Mouse (Mus musculus) myocyte (in vitro differentiated cells): ENCODE measurements around the gene Rtl6. TPM values are rescaled to one million over a fixed set of nuclear protein-coding genes. Genes with fewer than 3 reads are reported as not detected.
A peak's percentile ranks its signal among the peaks of the same experiment; 100 is the strongest.

Source experiments
- H3K27me3 ChIP-seq: one replicate; pipeline ENCODE4 v1.6.1; 2011; ENCODE audit not compliant: control insufficient read depth, insufficient read depth, insufficient read length
- H3K36me3 ChIP-seq: one replicate; pipeline ENCODE4 v1.6.1; 2011; ENCODE audit not compliant: control insufficient read depth, insufficient read depth
- H3K4me2 ChIP-seq: one replicate; pipeline ENCODE4 v1.6.1; 2011; ENCODE audit warnings: low read depth, control low read depth
- H3K4me3 ChIP-seq: one replicate; pipeline ENCODE4 v1.5.1; 2011; ENCODE audit warnings: mild to moderate bottlenecking, control low read depth, moderate library complexity
- H3K79me2 ChIP-seq: one replicate; pipeline ENCODE4 v1.6.1; 2011; ENCODE audit not compliant: control insufficient read depth, insufficient read depth
- H3ac ChIP-seq: one replicate; pipeline ENCODE4 v1.6.1; 2011; ENCODE audit not compliant: control insufficient read depth, insufficient read length
- CEBPB ChIP-seq: IDR thresholded peaks from 2 replicates; pipeline ENCODE4 v1.6.1; 2011; ENCODE audit warnings: mild to moderate bottlenecking, moderate library complexity; ENCODE audit not compliant: poor library complexity, insufficient read depth, severe bottlenecking
- E2F4 ChIP-seq: IDR thresholded peaks from one replicate; pipeline ENCODE4 v1.6.1; 2011; ENCODE audit warnings: mild to moderate bottlenecking, control low read depth, moderate library complexity; ENCODE audit not compliant: insufficient read depth
- MAX ChIP-seq: IDR thresholded peaks from one replicate; pipeline ENCODE4 v1.6.1; 2011; ENCODE audit warnings: low read depth, mild to moderate bottlenecking, control low read depth
- MYOD1 ChIP-seq, 3 experiments: IDR thresholded peaks; one replicate each; pipeline ENCODE4 v1.6.1; 2011; ENCODE audit warnings: control low read depth in 2 of 3, low read depth in 2 of 3, mild to moderate bottlenecking in 2 of 3, moderate library complexity in 1 of 3; ENCODE audit not compliant: insufficient read length in 2 of 3, control insufficient read depth in 1 of 3
- MYOG ChIP-seq, 3 experiments: IDR thresholded peaks; one replicate each; pipeline ENCODE4 v1.6.1; 2011; ENCODE audit warnings: control low read depth in 2 of 3, low read depth in 2 of 3, mild to moderate bottlenecking in 2 of 3; ENCODE audit not compliant: insufficient read length in 2 of 3, control insufficient read depth in 1 of 3, insufficient read depth in 1 of 3
- POLR2A ChIP-seq: IDR thresholded peaks from one replicate; pipeline ENCODE4 v1.6.1; 2011; ENCODE audit warnings: low read depth, mild to moderate bottlenecking, control low read depth, moderate library complexity; ENCODE audit not compliant: insufficient read length
- POLR2AphosphoS2 ChIP-seq: IDR thresholded peaks from one replicate; pipeline ENCODE4 v1.6.1; 2011; ENCODE audit warnings: low read depth, control low read depth; ENCODE audit not compliant: insufficient read length
- REST ChIP-seq: IDR thresholded peaks from one replicate; pipeline ENCODE4 v1.6.1; 2011; ENCODE audit warnings: mild to moderate bottlenecking, control low read depth, moderate library complexity; ENCODE audit not compliant: insufficient read depth, insufficient read length
- SRF ChIP-seq: IDR thresholded peaks from one replicate; pipeline ENCODE4 v1.6.1; 2011; ENCODE audit warnings: low read depth; ENCODE audit not compliant: control insufficient read depth, insufficient read length
- TCF12 ChIP-seq: IDR thresholded peaks from one replicate; pipeline ENCODE4 v1.6.1; 2011; ENCODE audit warnings: mild to moderate bottlenecking, control low read depth; ENCODE audit not compliant: poor library complexity, insufficient read depth, severe bottlenecking
- TCF3 ChIP-seq: IDR thresholded peaks from one replicate; pipeline ENCODE4 v1.6.1; 2011; ENCODE audit warnings: low read depth, control low read depth; ENCODE audit not compliant: insufficient read length
- USF1 ChIP-seq: IDR thresholded peaks from one replicate; pipeline ENCODE4 v1.6.1; 2011; ENCODE audit warnings: low read depth, mild to moderate bottlenecking, control low read depth, moderate library complexity
- polyA plus RNA-seq: library from polyadenylated mRNA; unstranded; fragments of >200 nt; fragmentation: generic; extraction: Trizol; gene quantifications from one replicate; pipeline ENCODE4 v1.2.1, GENCODE M21; 2012; ENCODE audit warnings: missing spikeins

Gene Rtl6
- polyA plus RNA-seq, 1 experiment: 0.02 TPM

GRCm38 (mm10) chr15:84521486-84521885 is 36.1 kb downstream of the Rtl6 start:
- no peak for TF ChIP-seq USF1
- TF ChIP-seq MYOG (IDR thresholded peaks at IDR 0.05; ENCODE audit: control insufficient read depth in 1 of 3, insufficient read depth in 1 of 3, insufficient read length in 2 of 3, low read depth in 2 of 3): no peak
- no peak for TF ChIP-seq POLR2AphosphoS2
- no peak for TF ChIP-seq REST
- TF ChIP-seq TCF12: no peak
- TF ChIP-seq SRF: no peak
- TF ChIP-seq E2F4: no peak
- no peak for TF ChIP-seq TCF3
- Histone ChIP-seq H3K4me2 (no peak overlapping the region), H3K36me3 (no peaks in the 10 kb centered on the region), H3K27me3 (peaks cover 61% of the 10 kb centered on the region), H3K4me3 (no peak overlapping the region), H3K79me2 (no peaks in the 10 kb centered on the region), H3ac (no peak overlapping the region)

DNA sequence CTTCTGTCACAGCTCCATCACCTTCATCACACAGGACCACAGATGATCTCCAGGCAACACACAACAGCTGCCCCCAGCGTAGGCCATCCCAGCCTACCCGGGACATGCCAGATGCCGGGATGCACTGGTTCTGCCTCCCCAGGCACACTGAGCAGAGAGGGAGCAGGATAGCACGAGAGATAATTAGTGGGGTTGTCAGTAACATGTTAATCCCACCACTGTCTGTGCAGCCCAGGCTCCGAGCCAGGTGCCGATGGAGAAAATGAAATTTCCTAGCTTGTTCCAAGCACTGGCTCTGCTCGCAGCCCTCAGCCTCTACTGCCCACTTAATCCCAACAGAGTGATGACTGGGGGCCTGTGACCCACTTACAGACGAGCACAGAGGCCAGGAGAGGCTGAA is 39.1 kb downstream of the Rtl6 start:
- Histone ChIP-seq H3K4me3 (no peak overlapping the region), H3K27me3 (peaks cover 46% of the 10 kb centered on the region), H3K36me3 (no peaks in the 10 kb centered on the region), H3ac (no peak overlapping the region), H3K4me2 (no peak overlapping the region), H3K79me2 (no peaks in the 10 kb centered on the region)
- no peak for TF ChIP-seq SRF

- TF ChIP-seq TCF3 (peak; percentile 6), MYOD1 (IDR thresholded peaks at IDR 0.05; ENCODE audit: control insufficient read depth in 1 of 3, insufficient read length in 2 of 3, low read depth in 2 of 3) (peak; percentile 46 to 95 (median 56)), USF1 (no peak), POLR2AphosphoS2 (no peak), POLR2A (no peak), MYOG (IDR thresholded peaks at IDR 0.05; ENCODE audit: control insufficient read depth in 1 of 3, insufficient read depth in 1 of 3, insufficient read length in 2 of 3, low read depth in 2 of 3) (peak in 1 of 3 experiments; percentile 77)
- no peak overlapping the region for H3K4me2 ChIP-seq
- no peak overlapping the region for H3ac ChIP-seq
- no peaks in the 10 kb centered on the region for H3K79me2 ChIP-seq
- H3K27me3 ChIP-seq: peaks cover 20% of the 10 kb centered on the region
- no peaks in the 10 kb centered on the region for H3K36me3 ChIP-seq
- no peak overlapping the region for H3K4me3 ChIP-seq
Measured at GRCm38 (mm10) chr15:84512626-84513296, 44.9 kb downstream of the Rtl6 start.

DNA sequence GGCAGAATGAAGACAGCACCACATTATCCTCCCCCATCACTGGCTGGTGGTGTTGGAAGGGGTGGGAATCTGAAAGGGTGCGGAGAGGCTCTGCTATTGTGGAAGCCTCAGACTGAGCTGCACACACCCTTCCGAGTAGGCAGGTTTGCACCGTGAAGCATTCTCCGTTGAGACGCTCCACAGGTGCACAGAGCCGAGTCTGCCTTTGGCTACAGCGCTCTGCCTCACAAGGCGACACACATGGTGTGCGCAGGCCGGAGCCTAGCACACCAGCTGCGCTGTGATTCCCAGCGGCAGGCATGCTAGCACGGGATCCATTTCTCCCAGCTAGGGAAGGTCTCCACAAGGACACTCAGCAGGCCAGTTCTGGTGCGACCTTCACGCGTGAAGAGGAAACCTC is 47.6 kb downstream of the Rtl6 start:
- no peaks in the 10 kb centered on the region for H3K79me2 ChIP-seq
- no peak overlapping the region for H3K4me2 ChIP-seq
- no peaks in the 10 kb centered on the region for H3K27me3 ChIP-seq
- no peaks in the 10 kb centered on the region for H3K36me3 ChIP-seq
- TF ChIP-seq REST (no peak), USF1 (no peak), CEBPB (no peak), POLR2AphosphoS2 (no peak), MYOD1 (IDR thresholded peaks at IDR 0.05; ENCODE audit: control insufficient read depth in 1 of 3, insufficient read length in 2 of 3, low read depth in 2 of 3) (no peak), TCF3 (no peak), MYOG (IDR thresholded peaks at IDR 0.05; ENCODE audit: control insufficient read depth in 1 of 3, insufficient read depth in 1 of 3, insufficient read length in 2 of 3, low read depth in 2 of 3) (no peak), SRF (no peak), TCF12 (no peak)
- H3ac ChIP-seq: no peak overlapping the region
- no peak overlapping the region for H3K4me3 ChIP-seq

GRCm38 (mm10) chr15:84509161-84509560 is 48.5 kb downstream of the Rtl6 start:
- H3K27me3 ChIP-seq: no peaks in the 10 kb centered on the region
- H3K4me2 ChIP-seq: no peak overlapping the region
- no peak for TF ChIP-seq POLR2AphosphoS2
- TF ChIP-seq MAX: no peak
- no peak for TF ChIP-seq TCF12
- no peak for TF ChIP-seq MYOG (IDR thresholded peaks at IDR 0.05; ENCODE audit: control insufficient read depth in 1 of 3, insufficient read depth in 1 of 3, insufficient read length in 2 of 3, low read depth in 2 of 3)
- TF ChIP-seq REST: no peak
- TF ChIP-seq CEBPB: no peak
- no peak for TF ChIP-seq MYOD1 (IDR thresholded peaks at IDR 0.05; ENCODE audit: control insufficient read depth in 1 of 3, insufficient read length in 2 of 3, low read depth in 2 of 3)
- no peak for TF ChIP-seq USF1
- TF ChIP-seq TCF3: no peak
- no peak for TF ChIP-seq SRF
- no peak for TF ChIP-seq E2F4
- no peak for TF ChIP-seq POLR2A
- H3ac ChIP-seq: no peak overlapping the region
- no peak overlapping the region for H3K4me3 ChIP-seq
- no peaks in the 10 kb centered on the region for H3K79me2 ChIP-seq
- H3K36me3 ChIP-seq: no peaks in the 10 kb centered on the region
